Mouse (Mus musculus) CH12.LX (cell line): ENCODE data around the gene Sh2b1. TPM values are rescaled to one million over a fixed set of nuclear protein-coding genes. Genes with fewer than 3 reads are reported as not detected.

Experiments
- DNase-seq: peaks from one replicate; pipeline ENCODE4 v3.0.0-alpha.2; 2013; ENCODE audit errors: extremely low read depth
- H3K27ac ChIP-seq: 2 replicates; pipeline ENCODE4 v1.5.1; 2012; ENCODE audit warnings: low read depth, mild to moderate bottlenecking, control low read depth, moderate library complexity; ENCODE audit not compliant: insufficient read depth
- H3K27me3 ChIP-seq: replicated peaks from 2 replicates; pipeline ENCODE3; 2012; ENCODE audit warnings: inconsistent platforms
- H3K36me3 ChIP-seq, 2 experiments: replicated peaks in 1 of 2; 2 replicates each; pipeline versions ENCODE3 to v1.6.1; 2012; ENCODE audit warnings: inconsistent platforms in 1 of 2, low read length in 1 of 2, mild to moderate bottlenecking in 1 of 2, mixed read lengths in 1 of 2, moderate library complexity in 1 of 2; ENCODE audit not compliant: control insufficient read depth in 1 of 2, insufficient read depth in 1 of 2
- H3K4me1 ChIP-seq, 2 experiments: 2 replicates each; pipeline ENCODE4 v1.6.1; 2012; ENCODE audit warnings: inconsistent platforms in 1 of 2, moderate library complexity in 1 of 2; ENCODE audit not compliant: insufficient read depth in 2 of 2, control insufficient read depth in 1 of 2
- H3K4me2 ChIP-seq: 2 replicates; pipeline ENCODE4 v1.6.1; 2012; ENCODE audit warnings: low read depth, mild to moderate bottlenecking, control low read depth; ENCODE audit not compliant: poor library complexity, insufficient read depth, severe bottlenecking
- H3K4me3 ChIP-seq, 3 experiments: fragments of 150-350 bp in 1 of 3; sonication (generic) in 1 of 3; replicated peaks in 1 of 3; 2 replicates each; pipeline versions ENCODE3 to v1.5.1; 2011 to 2012; ENCODE audit warnings: low read depth in 2 of 3, low read length in 2 of 3, mild to moderate bottlenecking in 2 of 3, moderate library complexity in 2 of 3, control low read depth in 1 of 3, improper control_type of control experiment in 1 of 3, inconsistent platforms in 1 of 3, mixed read lengths in 1 of 3; ENCODE audit not compliant: poor library complexity in 1 of 3
- H3K79me2 ChIP-seq: replicated peaks from 2 replicates; pipeline ENCODE4 v1.6.1; 2012; ENCODE audit warnings: mild to moderate bottlenecking, moderate library complexity; ENCODE audit not compliant: control insufficient read depth, poor library complexity, insufficient read depth, severe bottlenecking; ENCODE audit errors: extremely low read depth
- H3K9ac ChIP-seq: 2 replicates; pipeline ENCODE4 v1.6.1; 2012; ENCODE audit warnings: low read depth, mild to moderate bottlenecking, control low read depth, moderate library complexity; ENCODE audit not compliant: insufficient read depth
- H3K9me3 ChIP-seq: replicated peaks from 2 replicates; pipeline ENCODE3; 2012; ENCODE audit warnings: low read length, inconsistent platforms, mixed read lengths
- BHLHE40 ChIP-seq: IDR thresholded peaks from 2 replicates; pipeline ENCODE4 v1.6.1; 2011; ENCODE audit warnings: mild to moderate bottlenecking, low read depth, low read length, improper control_type of control experiment
- CHD1 ChIP-seq: IDR thresholded peaks from 2 replicates; pipeline ENCODE4 v1.6.1; 2012; ENCODE audit warnings: low read depth, low read length, improper control_type of control experiment, inconsistent platforms
- CHD2 ChIP-seq: IDR thresholded peaks from 2 replicates; pipeline ENCODE4 v1.6.1; 2011; ENCODE audit warnings: low read length, improper control_type of control experiment
- CTCF ChIP-seq, 2 experiments: IDR thresholded peaks in 1 of 2; conservative IDR thresholded peaks in 1 of 2; 2 replicates each; pipeline ENCODE4 v1.5.1; 2011 to 2012; ENCODE audit warnings: low read depth in 2 of 2, low read length in 2 of 2, improper control_type of control experiment in 1 of 2, inconsistent platforms in 1 of 2, mild to moderate bottlenecking in 1 of 2, moderate library complexity in 1 of 2
- E2F4 ChIP-seq: IDR thresholded peaks from 2 replicates; pipeline ENCODE4 v1.6.1; 2011; ENCODE audit warnings: low read depth, low read length, improper control_type of control experiment; ENCODE audit not compliant: insufficient replicate concordance
- ELF1 ChIP-seq: IDR thresholded peaks from 2 replicates; pipeline ENCODE4 v1.6.1; 2014; ENCODE audit warnings: low read depth, mild to moderate bottlenecking, inconsistent platforms, low read length, improper control_type of control experiment
- EP300 ChIP-seq: IDR thresholded peaks from 2 replicates; pipeline ENCODE4 v1.6.1; 2011; ENCODE audit warnings: low read length, improper control_type of control experiment
- ETS1 ChIP-seq: conservative IDR thresholded peaks from 2 replicates; pipeline ENCODE4 v1.6.1; 2012; ENCODE audit warnings: low read depth, mild to moderate bottlenecking, inconsistent platforms, low read length, improper control_type of control experiment, moderate library complexity
- GABPA ChIP-seq: IDR thresholded peaks from 2 replicates; pipeline ENCODE4 v1.6.1; 2012; ENCODE audit warnings: low read depth, low read length, improper control_type of control experiment, inconsistent platforms; ENCODE audit not compliant: insufficient replicate concordance
- HCFC1 ChIP-seq: IDR thresholded peaks from 2 replicates; pipeline ENCODE4 v1.6.1; 2012; ENCODE audit warnings: low read depth, mild to moderate bottlenecking, inconsistent platforms, low read length, improper control_type of control experiment
- IRF4 ChIP-seq: IDR thresholded peaks from 2 replicates; pipeline ENCODE4 v1.6.1; 2014; ENCODE audit warnings: low read depth, mild to moderate bottlenecking, inconsistent platforms, low read length, improper control_type of control experiment
- JUN ChIP-seq: IDR thresholded peaks from 2 replicates; pipeline ENCODE4 v1.6.1; 2011; ENCODE audit warnings: low read depth, mild to moderate bottlenecking, low read length, improper control_type of control experiment, moderate library complexity; ENCODE audit not compliant: insufficient read depth
- JUND ChIP-seq: conservative IDR thresholded peaks from 2 replicates; pipeline ENCODE4 v1.6.1; 2011; ENCODE audit warnings: low read depth, low read length, improper control_type of control experiment
- KAT2A ChIP-seq: IDR thresholded peaks from 2 replicates; pipeline ENCODE4 v1.6.1; 2012; ENCODE audit warnings: low read length, improper control_type of control experiment, inconsistent platforms; ENCODE audit not compliant: insufficient replicate concordance
- MAFK ChIP-seq: IDR thresholded peaks from 2 replicates; pipeline ENCODE4 v1.6.1; 2011; ENCODE audit warnings: low read length, improper control_type of control experiment; ENCODE audit not compliant: insufficient replicate concordance
- MAX ChIP-seq: IDR thresholded peaks from 2 replicates; pipeline ENCODE4 v1.6.1; 2011; ENCODE audit warnings: low read length, improper control_type of control experiment
- MAZ ChIP-seq: IDR thresholded peaks from 2 replicates; pipeline ENCODE4 v1.6.1; 2012; ENCODE audit warnings: low read depth, mild to moderate bottlenecking, inconsistent platforms, low read length, improper control_type of control experiment, moderate library complexity
- MEF2A ChIP-seq: IDR thresholded peaks from 2 replicates; pipeline ENCODE4 v1.6.1; 2014; ENCODE audit warnings: low read depth, mild to moderate bottlenecking, inconsistent platforms, low read length, improper control_type of control experiment, borderline replicate concordance
- MXI1 ChIP-seq: IDR thresholded peaks from 2 replicates; pipeline ENCODE4 v1.6.1; 2011; ENCODE audit warnings: mild to moderate bottlenecking, low read depth, low read length, improper control_type of control experiment
- MYC ChIP-seq: IDR thresholded peaks from 2 replicates; pipeline ENCODE4 v1.6.1; 2011; ENCODE audit warnings: low read depth, mild to moderate bottlenecking, improper control_type of control experiment, low read length
- NELFE ChIP-seq: IDR thresholded peaks from 2 replicates; pipeline ENCODE4 v1.6.1; 2011; ENCODE audit warnings: low read depth, low read length, improper control_type of control experiment
- NRF1 ChIP-seq: IDR thresholded peaks from 2 replicates; pipeline ENCODE4 v1.6.1; 2014; ENCODE audit warnings: low read depth, mild to moderate bottlenecking, inconsistent platforms, low read length, improper control_type of control experiment, moderate library complexity
- PAX5 ChIP-seq: IDR thresholded peaks from 2 replicates; pipeline ENCODE4 v1.6.1; 2012; ENCODE audit warnings: low read length, inconsistent platforms, mixed read lengths
- POLR2A ChIP-seq: IDR thresholded peaks from 2 replicates; pipeline ENCODE4 v1.6.1; 2011; ENCODE audit warnings: low read depth, mild to moderate bottlenecking, improper control_type of control experiment, low read length
- POLR2AphosphoS2 ChIP-seq: IDR thresholded peaks from 2 replicates; pipeline ENCODE4 v1.6.1; 2011; ENCODE audit warnings: low read depth, low read length, improper control_type of control experiment
- RAD21 ChIP-seq: IDR thresholded peaks from 2 replicates; pipeline ENCODE4 v1.6.1; 2011; ENCODE audit warnings: low read depth, mild to moderate bottlenecking, low read length, improper control_type of control experiment, moderate library complexity
- RCOR1 ChIP-seq: conservative IDR thresholded peaks from 2 replicates; pipeline ENCODE4 v1.6.1; 2012; ENCODE audit warnings: low read depth, mild to moderate bottlenecking, inconsistent platforms, low read length, improper control_type of control experiment
- SIN3A ChIP-seq: IDR thresholded peaks from 2 replicates; pipeline ENCODE4 v1.6.1; 2012; ENCODE audit warnings: low read length, improper control_type of control experiment, inconsistent platforms
- SMC3 ChIP-seq: IDR thresholded peaks from 2 replicates; pipeline ENCODE4 v1.6.1; 2011; ENCODE audit warnings: low read depth, low read length, improper control_type of control experiment
- TBP ChIP-seq: conservative IDR thresholded peaks from 2 replicates; pipeline ENCODE4 v1.6.1; 2011; ENCODE audit warnings: low read depth, low read length, improper control_type of control experiment
- TCF12 ChIP-seq: IDR thresholded peaks from 2 replicates; pipeline ENCODE4 v1.6.1; 2014; ENCODE audit warnings: low read depth, mild to moderate bottlenecking, inconsistent platforms, low read length, improper control_type of control experiment
- UBTF ChIP-seq: IDR thresholded peaks from 2 replicates; pipeline ENCODE4 v1.6.1; 2012; ENCODE audit warnings: low read depth, mild to moderate bottlenecking, inconsistent platforms, low read length, improper control_type of control experiment, moderate library complexity
- USF1 ChIP-seq: IDR thresholded peaks from 2 replicates; pipeline ENCODE4 v1.6.1; 2014; ENCODE audit warnings: low read depth, mild to moderate bottlenecking, inconsistent platforms, low read length, improper control_type of control experiment
- USF2 ChIP-seq: conservative IDR thresholded peaks from 2 replicates; pipeline ENCODE4 v1.6.1; 2011; ENCODE audit warnings: low read depth, low read length, improper control_type of control experiment
- ZC3H11A ChIP-seq: IDR thresholded peaks from 2 replicates; pipeline ENCODE4 v1.6.1; 2012; ENCODE audit warnings: low read depth, mild to moderate bottlenecking, inconsistent platforms, low read length, improper control_type of control experiment
- ZKSCAN1 ChIP-seq: IDR thresholded peaks from 2 replicates; pipeline ENCODE4 v1.6.1; 2012; ENCODE audit warnings: low read depth, inconsistent platforms, low read length, improper control_type of control experiment, borderline replicate concordance
- ZMIZ1 ChIP-seq: IDR thresholded peaks from 2 replicates; pipeline ENCODE4 v1.6.1; 2012; ENCODE audit warnings: low read depth, mild to moderate bottlenecking, inconsistent platforms, low read length, improper control_type of control experiment
- ZNF384 ChIP-seq: IDR thresholded peaks from 2 replicates; pipeline ENCODE4 v1.6.1; 2012; ENCODE audit warnings: low read depth, low read length, improper control_type of control experiment, inconsistent platforms
- dilution Hi-C: fragments of 300-500 bp; cut with MboI; formaldehyde crosslinking; loops from 2 replicates; pipeline ENCODE4 v1.14.3; 2020; ENCODE audit warnings: low sequenced_read_pairs; ENCODE audit not compliant: extremely low pct_unique_long_range_greater_than_20kb, extremely low pct_ligation_motif_present
- in situ Hi-C: fragments of 300-500 bp; cut with MboI; formaldehyde crosslinking; loops from 3 replicates; pipeline ENCODE4 v1.14.3; 2019; ENCODE audit warnings: low sequenced_read_pairs, low pct_ligation_motif_present, low pct_unique_long_range_greater_than_20kb, mixed read lengths
- polyA plus RNA-seq: library from polyadenylated mRNA; unstranded; fragments of >175 nt; gene quantifications from 2 replicates; pipeline ENCODE4 v1.2.1, GENCODE M21; 2012; ENCODE audit warnings: low read depth; ENCODE audit not compliant: insufficient read length
- total RNA-seq, 2 experiments: library from RNA; depleted of rRNA; stranded (reverse); fragments of 300-350 nt in 1 of 2; fragments of >200 nt in 1 of 2; gene quantifications; 2 replicates each; pipeline ENCODE4 v1.2.3; 2012 to 2014

Sh2b1 gene
- total and polyA plus RNA-seq, 3 experiments = 5.2 to 31.3 (median 13.4) TPM

- H3K4me2 ChIP-seq = peak within 1 kb of the TSS; percentile 86
- peaks cover 8 to 33% of the 10 kb centered on the region in 2 experiments for H3K4me1 ChIP-seq
- no peaks in the 10 kb centered on the region for H3K9me3 ChIP-seq
- peak; percentile 59; the same call in 1 of the 2 replicates for TF ChIP-seq NELFE
- TF ChIP-seq E2F4 = peak; percentile 66; the same call in 1 of the 2 replicates
- TF ChIP-seq MAZ = peak; percentile 81
- TF ChIP-seq USF1 = no peak; the same call in 1 of the 2 replicates
- TF ChIP-seq CHD1 = no peak
- TF ChIP-seq RCOR1 = no peak
- no peak; the same call in 1 of the 2 replicates for TF ChIP-seq RAD21
- peak; percentile 94 for TF ChIP-seq NRF1
- TF ChIP-seq POLR2A = peak; percentile 69
- peak; percentile 35; the same call in 1 of the 2 replicates for TF ChIP-seq SMC3
- peak; percentile 96 for TF ChIP-seq ELF1
- TF ChIP-seq POLR2AphosphoS2 = no peak
- 0 out of 2 replicates have a peak, but pooled peaks have one; percentile 35 for TF ChIP-seq MAFK
- no peak for TF ChIP-seq GABPA
- TF ChIP-seq TCF12 = peak; percentile 88
- TF ChIP-seq MYC = peak; percentile 86
- peak; percentile 63 for TF ChIP-seq TBP
- peak; percentile 34; the same call in 1 of the 2 replicates for TF ChIP-seq ZKSCAN1
- TF ChIP-seq ZMIZ1 = peak; percentile 82; the same call in 1 of the 2 replicates
- peak; percentile 92 for TF ChIP-seq ZNF384
- peak; percentile 86 for TF ChIP-seq HCFC1
- peak; percentile 54; the same call in 1 of the 2 replicates for TF ChIP-seq BHLHE40
- TF ChIP-seq SIN3A = peak; percentile 91
- TF ChIP-seq MAX = peak; percentile 73
- peak in 1 of 2 experiments; percentile 69; a peak in 2 of 4 replicates for TF ChIP-seq CTCF (conservative IDR thresholded peaks at IDR 0.05 in 1 of 2, IDR thresholded peaks at IDR 0.05 in 1 of 2; ENCODE audit: low read depth in 2 of 2, low read length in 2 of 2)
- TF ChIP-seq JUN = 0 out of 2 replicates have a peak, but pooled peaks have one; percentile 2
- no peak for TF ChIP-seq USF2
- peak; percentile 86; the same call in 1 of the 2 replicates for TF ChIP-seq MEF2A
- no peak for TF ChIP-seq PAX5
- TF ChIP-seq JUND = peak; percentile 63; the same call in 1 of the 2 replicates
- TF ChIP-seq CHD2 = peak; percentile 89
- peak; percentile 50 for TF ChIP-seq ETS1
- no peak; the same call in 1 of the 2 replicates for TF ChIP-seq EP300
- TF ChIP-seq KAT2A = peak; percentile 99
- TF ChIP-seq MXI1 = peak; percentile 69
- peak; percentile 83 for TF ChIP-seq UBTF
- TF ChIP-seq ZC3H11A = no peak
- TF ChIP-seq IRF4 = peak; percentile 65; the same call in 1 of the 2 replicates
- dilution Hi-C loops = no loop called here
- peak within 1 kb of the TSS; percentile 97 for H3K9ac ChIP-seq
- in situ Hi-C loops = no loop called here
- peak within 1 kb of the TSS; percentile 74 to 100 (median 91) for H3K4me3 ChIP-seq
- no peaks in the 10 kb centered on the region for H3K27me3 ChIP-seq
- H3K79me2 ChIP-seq = peaks cover 34% of the 10 kb centered on the region
- peak within 1 kb of the TSS; percentile 98 for H3K27ac ChIP-seq
- peak; percentile 98 for DNase-seq
- H3K36me3 ChIP-seq = peaks cover 27 to 29% of the 10 kb centered on the region in 2 experiments
These were observed 28.2 kb upstream of the Sh2b1 start, which contains the start of gene Atxn2l for GRCm38 (mm10) chr7:126503273-126503878. Gene Atxn2l (minus strand): TSS chr7:126503437.
